Mouse (Mus musculus) liver, embryonic 15.5 days (tissue): ENCODE measurements at regions not wholly inside any gene's neighbourhood (a gene's known extent, or its start where the extent isn't known, plus 50 kb on each side); places are given as distances from the start of the nearest gene placed in this dataset.
A peak's percentile ranks its signal among the peaks of the same experiment; 100 is the strongest.

Experiments
- ATAC-seq: fragments of 200-750 bp; cut with Nextera tagmentation; 2 replicates; pipeline ENCODE4 v1.8.0; 2017; ENCODE audit warnings: moderate number of reproducible peaks, mild to moderate bottlenecking, moderate library complexity; ENCODE audit not compliant: insufficient read depth
- H3K27ac ChIP-seq: fragments of 300-500 bp; sonication (generic); replicated peaks from 2 replicates; pipeline ENCODE4 v1.5.1; 2015; ENCODE audit warnings: mild to moderate bottlenecking, inconsistent platforms
- H3K27me3 ChIP-seq: fragments of 300-500 bp; sonication (generic); 2 replicates; pipeline ENCODE4 v1.6.1; 2015; ENCODE audit warnings: mild to moderate bottlenecking, inconsistent platforms
- H3K36me3 ChIP-seq: fragments of 300-500 bp; sonication (generic); replicated peaks from 2 replicates; pipeline ENCODE4 v1.6.1; 2015; ENCODE audit warnings: moderate library complexity, mild to moderate bottlenecking, inconsistent platforms
- H3K4me1 ChIP-seq: fragments of 300-500 bp; sonication (generic); replicated peaks from 2 replicates; pipeline ENCODE4 v1.6.1; 2015; ENCODE audit warnings: inconsistent platforms
- H3K4me2 ChIP-seq: fragments of 300-500 bp; sonication (generic); 2 replicates; pipeline ENCODE4 v1.6.1; 2015; ENCODE audit warnings: moderate library complexity, mild to moderate bottlenecking, inconsistent platforms
- H3K4me3 ChIP-seq: fragments of 300-500 bp; sonication (generic); replicated peaks from 2 replicates; pipeline ENCODE4 v1.5.1; 2015; ENCODE audit warnings: mild to moderate bottlenecking, inconsistent platforms
- H3K9ac ChIP-seq: fragments of 300-500 bp; sonication (generic); 2 replicates; pipeline ENCODE4 v1.6.1; 2015; ENCODE audit warnings: moderate library complexity, mild to moderate bottlenecking, inconsistent platforms
- H3K9me3 ChIP-seq: fragments of 300-500 bp; sonication (generic); replicated peaks from 2 replicates; pipeline ENCODE4 v1.6.1; 2016; ENCODE audit warnings: inconsistent platforms
- WGBS: fragments of 180-500 bp; shearing (Covaris S2); methylation state at CpG from one replicate; pipeline ENCODE4 v1.1.7; 2015; ENCODE audit warnings: mixed read lengths; ENCODE audit not compliant: insufficient replicate concordance; 5-methylcytosine and 5-hydroxymethylcytosine counted together

DNA sequence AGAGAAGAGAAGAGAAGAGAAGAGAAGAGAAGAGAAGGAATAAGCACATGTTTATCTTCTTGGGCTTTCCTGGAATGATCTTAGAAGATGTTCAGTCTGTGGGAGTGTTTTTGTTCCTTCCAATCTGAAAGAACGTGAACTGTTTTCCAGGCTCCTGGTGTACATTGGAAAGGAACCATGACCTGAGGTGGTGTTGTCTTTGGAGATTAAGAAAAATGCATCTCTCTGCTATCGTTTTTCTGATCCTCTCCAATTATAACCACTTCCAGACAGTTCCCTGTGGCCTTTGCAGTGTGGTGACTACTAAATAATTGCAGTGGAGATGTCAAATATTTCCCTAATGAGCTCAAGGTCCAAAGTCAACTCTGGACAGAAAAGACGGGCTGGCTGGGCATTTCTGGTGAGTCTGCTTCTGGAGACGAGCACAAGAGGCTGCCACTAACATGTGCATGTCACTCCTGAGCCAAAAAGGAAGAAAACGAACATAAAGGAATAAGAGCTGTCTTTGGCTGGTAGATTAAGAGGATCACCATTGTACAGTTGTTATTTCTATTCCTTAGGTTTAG, 431.7 kb downstream of the Adgrl2 start:
- no peaks in the 10 kb centered on the region for H3K9me3 ChIP-seq
- no peaks in the 10 kb centered on the region for H3K4me1 ChIP-seq
- no peak for ATAC-seq
- WGBS: 47% methylated on average over 5 of the region's 5 CpGs
- no peaks in the 10 kb centered on the region for H3K36me3 ChIP-seq
- H3K4me3 ChIP-seq: no peak overlapping the region
- H3K27ac ChIP-seq: no peak overlapping the region
- H3K4me2 ChIP-seq: no peak overlapping the region
- H3K9ac ChIP-seq: no peak overlapping the region
- no peaks in the 10 kb centered on the region for H3K27me3 ChIP-seq

DNA sequence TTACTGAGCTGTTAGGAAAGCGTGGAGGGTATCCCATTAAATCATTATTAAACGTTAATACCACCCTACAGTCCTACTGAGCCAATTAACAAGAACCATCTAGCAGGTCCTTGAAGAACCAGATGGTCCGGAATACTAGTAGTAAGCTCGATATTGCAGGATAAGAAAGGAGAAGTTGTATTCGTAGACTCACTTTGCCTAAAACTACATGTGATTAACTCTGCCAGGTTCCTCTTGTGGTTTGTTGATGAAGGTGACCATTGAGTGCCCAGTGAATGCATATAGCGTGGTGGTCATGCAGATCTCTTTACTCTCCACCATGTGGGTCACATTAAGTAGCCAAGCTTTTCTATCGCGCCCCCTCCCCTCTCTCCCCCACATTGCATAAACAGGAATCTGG, 435.0 kb downstream of the Adgrl2 start:
- H3K4me3 ChIP-seq: no peak overlapping the region
- 53% methylated on average over 8 of the region's 8 CpGs for WGBS
- no peak overlapping the region for H3K27ac ChIP-seq
- no peaks in the 10 kb centered on the region for H3K9me3 ChIP-seq
- no peak overlapping the region for H3K9ac ChIP-seq
- H3K4me1 ChIP-seq: no peaks in the 10 kb centered on the region
- H3K27me3 ChIP-seq: no peaks in the 10 kb centered on the region
- H3K4me2 ChIP-seq: no peak overlapping the region
- ATAC-seq: no peak
- no peaks in the 10 kb centered on the region for H3K36me3 ChIP-seq

DNA sequence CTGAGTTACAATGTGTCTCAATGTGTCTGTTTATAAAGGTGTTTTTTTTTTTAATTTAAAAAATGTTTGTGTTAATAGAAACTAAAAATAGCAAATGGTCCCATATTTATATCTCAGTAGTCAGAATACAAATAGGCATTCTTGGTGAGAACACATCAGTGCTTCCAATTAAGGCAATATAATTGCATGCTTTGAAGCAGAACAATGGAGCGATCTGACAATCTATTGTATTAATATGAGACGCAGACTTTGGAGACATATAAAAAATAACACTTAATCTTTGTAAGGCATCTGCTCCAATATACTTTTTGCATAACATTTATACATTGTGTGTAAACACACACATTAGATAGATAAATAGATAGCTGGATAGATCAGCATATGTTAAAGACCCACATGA, 439.6 kb downstream of the Adgrl2 start:
- 80% methylated on average over 2 of the region's 2 CpGs for WGBS
- ATAC-seq: no peak
- no peak overlapping the region for H3K4me2 ChIP-seq

DNA sequence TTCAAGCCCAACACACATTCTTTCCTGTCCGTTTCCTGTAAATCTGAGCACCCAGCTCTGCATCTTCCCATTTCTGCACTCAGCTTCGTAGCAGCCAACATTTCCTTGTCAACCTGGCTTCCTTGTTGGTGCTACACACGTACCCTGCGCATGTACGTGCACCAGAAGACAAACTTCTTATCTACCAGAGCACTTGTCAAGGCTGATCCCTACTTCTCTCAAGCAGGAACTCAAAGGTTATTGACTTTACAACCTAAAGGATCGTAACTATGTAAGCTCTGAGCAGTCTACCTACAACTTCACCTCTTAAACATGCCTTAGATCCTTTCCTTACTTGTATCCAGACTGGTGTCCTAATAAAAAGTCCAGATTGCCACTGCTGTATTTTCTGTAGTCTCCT, 445.4 kb downstream of the Adgrl2 start:
- Histone ChIP-seq H3K4me3 (no peak overlapping the region), H3K4me1 (no peaks in the 10 kb centered on the region), H3K27ac (no peak overlapping the region), H3K9ac (no peak overlapping the region), H3K27me3 (no peaks in the 10 kb centered on the region), H3K4me2 (no peak overlapping the region), H3K9me3 (no peaks in the 10 kb centered on the region), H3K36me3 (no peaks in the 10 kb centered on the region)
- ATAC-seq: no peak
- WGBS: 30% methylated on average over 6 of the region's 6 CpGs

More for the DNA sequence above, 439.6 kb downstream of the Adgrl2 start:
- Histone ChIP-seq H3K27ac (no peak overlapping the region), H3K27me3 (no peaks in the 10 kb centered on the region), H3K9ac (no peak overlapping the region), H3K4me1 (no peaks in the 10 kb centered on the region), H3K4me3 (no peak overlapping the region), H3K36me3 (no peaks in the 10 kb centered on the region), H3K9me3 (no peaks in the 10 kb centered on the region)

DNA sequence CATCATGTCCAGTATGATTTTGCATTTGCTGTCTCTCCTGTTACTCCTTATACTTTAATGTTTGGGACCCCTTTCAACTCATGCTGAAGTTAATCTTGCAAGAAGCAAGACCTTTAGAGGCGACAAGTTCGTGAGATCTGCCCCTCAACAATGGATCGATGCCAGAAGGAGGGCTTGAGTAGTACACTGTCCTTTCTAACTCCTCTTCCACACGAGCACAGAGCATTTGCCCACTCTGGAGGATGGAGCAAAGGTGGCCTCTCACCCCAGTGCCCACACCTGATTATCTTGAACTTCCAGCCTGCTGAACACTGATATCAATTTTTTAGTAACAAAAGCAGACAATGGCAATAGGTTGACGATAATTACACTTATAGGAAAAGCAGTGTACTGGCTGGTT, 448.1 kb downstream of the Adgrl2 start:
- no peak overlapping the region for H3K27ac ChIP-seq
- no peak overlapping the region for H3K4me2 ChIP-seq
- H3K4me3 ChIP-seq: no peak overlapping the region
- no peaks in the 10 kb centered on the region for H3K4me1 ChIP-seq
- H3K36me3 ChIP-seq: no peaks in the 10 kb centered on the region
- H3K9me3 ChIP-seq: no peaks in the 10 kb centered on the region
- no peaks in the 10 kb centered on the region for H3K27me3 ChIP-seq
- no peak for ATAC-seq
- H3K9ac ChIP-seq: no peak overlapping the region
- WGBS: 56% methylated on average over 5 of the region's 5 CpGs

DNA sequence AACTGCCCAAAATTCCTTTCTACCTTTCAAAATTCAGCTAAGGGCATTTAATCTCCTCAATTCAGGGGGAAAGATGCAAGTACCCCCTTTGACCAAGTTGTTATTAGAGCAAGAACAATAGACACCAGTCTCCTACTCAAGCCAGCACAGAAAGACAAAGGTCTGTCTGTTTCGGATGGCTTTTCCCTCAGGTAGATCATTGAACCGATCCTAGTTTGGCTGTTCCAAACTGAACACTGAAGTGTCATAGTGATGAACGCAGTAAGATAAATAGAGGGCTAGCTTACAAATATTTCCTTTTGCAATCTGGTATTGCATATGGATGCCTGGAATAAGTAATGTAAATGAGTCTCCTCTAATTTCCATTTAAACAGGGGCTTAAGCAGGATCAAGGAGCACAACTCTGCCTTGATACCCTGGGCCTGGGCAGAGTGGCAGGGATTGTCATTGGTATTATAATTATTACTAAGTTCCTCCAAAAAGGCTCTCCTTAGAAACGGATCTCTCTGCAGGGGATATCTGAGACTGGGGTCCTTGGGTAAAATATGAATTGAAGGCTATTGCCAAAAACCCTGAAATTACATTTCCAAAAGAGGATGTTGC, 452.6 kb downstream of the Adgrl2 start:
- no peak for ATAC-seq
- no peaks in the 10 kb centered on the region for H3K4me1 ChIP-seq
- H3K9me3 ChIP-seq: no peaks in the 10 kb centered on the region
- no peaks in the 10 kb centered on the region for H3K36me3 ChIP-seq
- no peak overlapping the region for H3K9ac ChIP-seq
- H3K27me3 ChIP-seq: no peaks in the 10 kb centered on the region
- no peak overlapping the region for H3K4me2 ChIP-seq
- H3K4me3 ChIP-seq: no peak overlapping the region
- WGBS: 66% methylated on average over 4 of the region's 4 CpGs
- no peak overlapping the region for H3K27ac ChIP-seq

DNA sequence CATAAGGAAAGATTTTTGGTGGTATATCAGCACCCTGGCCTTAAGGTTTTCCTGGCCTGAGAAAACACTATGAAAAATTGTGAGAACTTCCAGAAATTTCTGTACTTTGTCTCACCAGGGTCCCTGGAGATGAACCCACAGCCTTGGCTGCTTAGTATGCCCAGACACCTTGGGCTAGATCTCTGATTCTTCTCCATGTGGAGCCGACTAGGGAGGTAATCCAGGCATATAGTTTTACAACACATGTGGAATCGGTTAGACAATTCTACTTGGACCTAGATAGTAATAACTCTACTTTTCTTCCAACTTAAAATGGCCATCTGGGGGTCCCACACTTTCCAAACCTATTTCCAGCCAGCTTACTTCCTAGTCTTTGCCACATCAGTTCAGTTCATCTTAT, 460.5 kb downstream of the Adgrl2 start:
- Histone ChIP-seq H3K4me1 (no peaks in the 10 kb centered on the region), H3K4me3 (no peak overlapping the region), H3K27me3 (no peaks in the 10 kb centered on the region), H3K4me2 (no peak overlapping the region), H3K36me3 (no peaks in the 10 kb centered on the region), H3K27ac (no peak overlapping the region), H3K9me3 (no peaks in the 10 kb centered on the region), H3K9ac (no peak overlapping the region)
- 63% methylated on average over 2 of the region's 2 CpGs for WGBS
- no peak for ATAC-seq

DNA sequence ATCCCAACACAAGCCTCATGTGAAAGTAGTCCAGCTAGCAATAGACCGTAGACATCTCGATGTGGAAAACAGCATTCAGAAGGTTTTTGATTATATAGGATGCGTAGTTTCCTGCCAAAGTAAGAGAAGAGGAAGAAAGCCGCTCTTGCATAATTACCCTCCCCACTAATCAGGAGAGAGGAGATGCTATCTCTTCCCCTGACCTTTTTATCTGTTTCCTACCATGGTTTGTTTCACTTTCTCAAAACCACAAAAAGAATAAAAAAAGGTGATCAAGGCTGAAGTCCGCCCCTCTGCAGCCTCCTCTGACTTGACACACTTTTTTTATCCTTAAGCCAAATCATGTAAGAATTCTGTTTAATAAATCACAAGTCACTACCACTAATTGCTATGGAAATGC, 480.0 kb downstream of the Adgrl2 start:
- Histone ChIP-seq H3K27me3 (no peaks in the 10 kb centered on the region), H3K36me3 (no peaks in the 10 kb centered on the region), H3K9ac (no peak overlapping the region), H3K4me2 (no peak overlapping the region), H3K4me1 (no peaks in the 10 kb centered on the region), H3K27ac (no peak overlapping the region), H3K9me3 (no peaks in the 10 kb centered on the region), H3K4me3 (no peak overlapping the region)
- 20% methylated on average over 5 of the region's 5 CpGs for whole genome bisulfite sequencing
- no peak for ATAC-seq

DNA sequence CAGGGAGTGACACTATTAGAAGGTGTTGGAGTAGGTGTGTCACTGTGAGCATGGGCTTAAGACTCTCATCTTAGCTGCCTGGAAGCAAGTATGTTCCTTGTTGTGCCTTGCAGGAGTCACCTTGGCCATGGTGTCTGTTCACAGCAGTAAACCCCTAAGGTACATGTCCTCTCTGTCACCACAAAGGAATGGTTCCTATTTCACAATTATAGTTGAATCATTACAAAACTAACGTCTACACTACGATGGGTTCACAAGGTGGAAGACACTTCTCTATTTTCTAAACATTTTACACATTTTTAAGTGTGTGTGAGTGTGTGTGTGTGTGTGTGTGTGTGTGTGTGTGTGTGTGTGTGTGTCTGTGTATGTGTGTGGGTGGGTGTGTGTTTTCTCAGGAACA, 485.4 kb downstream of the Adgrl2 start:
- H3K4me3 ChIP-seq: no peak overlapping the region
- no peak for ATAC-seq
- WGBS: 61% methylated on average over 2 of the region's 2 CpGs
- H3K9me3 ChIP-seq: no peaks in the 10 kb centered on the region
- no peaks in the 10 kb centered on the region for H3K36me3 ChIP-seq
- no peaks in the 10 kb centered on the region for H3K27me3 ChIP-seq
- H3K4me1 ChIP-seq: no peaks in the 10 kb centered on the region
- no peak overlapping the region for H3K9ac ChIP-seq
- H3K4me2 ChIP-seq: no peak overlapping the region
- no peak overlapping the region for H3K27ac ChIP-seq

DNA sequence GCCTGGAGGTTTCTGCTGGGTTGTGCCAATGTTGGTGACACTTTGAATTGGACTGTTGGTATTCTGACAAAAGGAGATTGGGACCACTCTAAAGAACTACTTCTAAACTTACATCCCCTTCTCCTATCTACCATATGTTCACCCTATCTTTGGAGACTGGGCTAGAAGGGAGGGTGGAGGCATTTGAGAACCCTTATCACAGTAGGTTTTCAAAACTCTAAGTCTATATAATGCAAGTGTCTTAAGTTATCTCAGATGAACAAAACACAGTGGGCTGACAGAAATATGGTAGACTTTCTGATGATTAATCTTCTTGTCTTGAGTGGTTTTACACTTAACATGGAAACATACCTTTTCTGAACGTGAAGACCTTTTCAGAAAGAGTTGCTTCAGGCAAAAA, 486.9 kb downstream of the Adgrl2 start:
- Histone ChIP-seq H3K9ac (no peak overlapping the region), H3K36me3 (no peaks in the 10 kb centered on the region), H3K4me1 (no peaks in the 10 kb centered on the region), H3K27ac (no peak overlapping the region), H3K4me2 (no peak overlapping the region), H3K9me3 (no peaks in the 10 kb centered on the region), H3K4me3 (no peak overlapping the region), H3K27me3 (no peaks in the 10 kb centered on the region)
- 24% methylated on average over 1 of the region's 1 CpGs for WGBS
- ATAC-seq: peak; percentile 40; the same call in 1 of the 2 replicates

DNA sequence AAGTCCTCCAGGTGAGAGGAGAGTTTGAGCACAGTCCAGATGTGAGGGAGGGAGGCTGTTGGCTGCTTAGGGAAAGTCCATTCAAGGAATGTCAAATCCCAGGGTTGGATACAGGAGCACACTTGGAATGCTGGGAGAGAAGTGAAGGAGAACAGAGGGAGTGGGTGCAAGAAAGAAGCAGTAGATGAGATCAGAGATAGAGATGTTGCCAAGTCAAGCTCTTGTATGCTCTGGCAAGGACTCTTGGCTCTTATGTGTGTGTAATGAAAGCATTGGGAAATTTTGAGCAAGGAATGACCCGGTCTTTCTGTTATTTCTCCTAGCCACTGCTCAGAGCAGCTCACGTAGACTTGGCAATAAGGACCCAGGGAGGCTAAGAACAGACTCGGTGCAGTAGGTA, 488.6 kb downstream of the Adgrl2 start:
- Histone ChIP-seq H3K36me3 (no peaks in the 10 kb centered on the region), H3K4me2 (no peak overlapping the region), H3K27me3 (no peaks in the 10 kb centered on the region), H3K9ac (no peak overlapping the region), H3K4me1 (no peaks in the 10 kb centered on the region), H3K9me3 (no peaks in the 10 kb centered on the region), H3K27ac (no peak overlapping the region), H3K4me3 (no peak overlapping the region)
- 74% methylated on average over 3 of the region's 3 CpGs for WGBS
- ATAC-seq: no peak

DNA sequence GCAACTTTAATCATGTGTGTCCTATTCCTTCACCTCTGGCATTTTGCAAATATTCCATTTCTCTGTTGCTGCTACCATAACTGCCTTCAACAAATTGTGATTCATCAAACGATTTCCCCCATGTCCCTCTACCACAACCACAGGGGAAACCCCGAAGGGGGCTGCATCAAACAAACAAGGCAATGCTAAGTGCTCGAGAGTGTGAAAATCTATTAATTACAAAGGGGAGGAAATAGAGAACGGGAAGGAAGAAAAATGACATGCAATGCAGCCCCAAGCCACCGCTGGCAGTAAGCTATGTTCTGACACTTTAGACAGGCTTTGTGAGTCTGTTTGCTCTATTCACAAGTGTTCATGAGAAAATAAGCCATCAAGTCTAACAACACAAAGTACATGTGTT, 493.7 kb downstream of the Adgrl2 start:
- no peak overlapping the region for H3K27ac ChIP-seq
- H3K4me1 ChIP-seq: no peaks in the 10 kb centered on the region
- 16% methylated on average over 5 of the region's 5 CpGs for WGBS
- H3K4me2 ChIP-seq: no peak overlapping the region
- H3K9ac ChIP-seq: no peak overlapping the region
- no peak for ATAC-seq
- no peak overlapping the region for H3K4me3 ChIP-seq
- H3K27me3 ChIP-seq: no peaks in the 10 kb centered on the region
- no peaks in the 10 kb centered on the region for H3K9me3 ChIP-seq
- no peaks in the 10 kb centered on the region for H3K36me3 ChIP-seq
